Mouse (Mus musculus) fat pad, adult 2 months (tissue): ENCODE measurements around the gene Slc39a2.
"Not testable (repeated sequence)": the region's sequence is repeated elsewhere in the genome, so short reads cannot be mapped to it uniquely, and the experiment has no call there.

Experiments
- DNase-seq: peaks from one replicate; pipeline ENCODE4 v3.0.0-alpha.2; 2011; ENCODE audit warnings: low read depth, low spot score; ENCODE audit errors: extremely low read depth

Gene Slc39a2

DNA sequence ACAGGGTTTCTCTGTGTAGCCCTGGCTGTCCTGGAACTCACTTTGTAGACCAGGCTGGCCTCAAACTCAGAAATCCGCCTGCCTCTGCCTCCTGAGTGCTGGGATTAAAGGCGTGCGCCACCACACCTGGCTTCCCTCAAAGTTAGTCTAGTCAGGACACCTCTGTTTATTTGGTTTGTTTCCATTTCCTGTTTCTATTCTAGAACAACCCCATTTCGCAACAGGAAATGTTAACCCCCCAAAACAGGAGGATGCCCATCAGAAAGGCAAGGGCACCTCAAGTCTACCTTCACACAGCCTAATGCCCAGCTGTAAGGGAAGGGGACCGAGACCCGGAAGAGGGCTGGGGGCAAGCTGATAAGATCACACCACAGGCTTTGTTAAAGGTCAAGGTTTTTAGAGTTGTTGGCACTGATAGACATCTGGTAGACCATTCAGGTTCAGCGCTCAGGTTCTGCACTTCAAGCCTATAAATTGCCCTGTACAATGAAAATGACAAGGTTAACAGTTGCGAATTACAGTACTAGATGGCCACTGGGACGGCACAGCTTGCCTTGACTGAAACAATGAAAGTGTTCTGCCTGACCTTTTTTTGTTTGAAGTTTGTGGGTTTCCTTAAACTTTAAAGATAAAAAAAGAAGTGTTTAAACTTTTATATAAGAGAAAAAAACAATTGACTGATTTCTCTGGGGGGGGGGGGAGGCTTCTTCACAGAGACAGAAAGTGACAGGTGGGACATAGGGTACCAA is at the start of gene Slc39a2:
TSS of gene Slc39a2 (plus strand) at position 699 of the 749 bp plus-strand sequence.
- no peak for DNase-seq

GRCm38 (mm10) chr14:51843882-51844281 is 48.8 kb upstream of the Slc39a2 start:
- DNase-seq, result no peak

DNA sequence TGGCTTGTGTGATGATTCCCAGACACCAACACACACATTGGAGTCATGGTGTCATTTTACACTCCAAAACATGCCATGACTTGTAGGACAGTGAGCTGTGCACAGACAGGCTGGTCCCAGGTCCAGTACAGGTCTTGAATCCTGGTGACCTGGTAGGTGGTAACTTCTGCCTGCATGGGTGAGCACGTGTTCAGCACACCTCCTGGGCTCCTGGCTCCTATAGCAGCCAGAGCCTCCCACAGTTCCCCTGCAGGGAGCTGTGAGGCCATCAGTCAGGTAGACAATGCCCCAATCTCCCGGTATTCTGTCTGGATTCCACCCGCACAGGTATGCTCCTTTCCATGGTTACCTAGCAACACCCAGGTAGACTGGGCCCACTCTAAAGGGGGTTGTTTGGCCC is 46.1 kb upstream of the Slc39a2 start:
- DNase-seq, result no peak

- not testable (repeated sequence) for DNase-seq
These were observed 41.7 kb upstream of the Slc39a2 start for GRCm38 (mm10) chr14:51851006-51851405.

DNA sequence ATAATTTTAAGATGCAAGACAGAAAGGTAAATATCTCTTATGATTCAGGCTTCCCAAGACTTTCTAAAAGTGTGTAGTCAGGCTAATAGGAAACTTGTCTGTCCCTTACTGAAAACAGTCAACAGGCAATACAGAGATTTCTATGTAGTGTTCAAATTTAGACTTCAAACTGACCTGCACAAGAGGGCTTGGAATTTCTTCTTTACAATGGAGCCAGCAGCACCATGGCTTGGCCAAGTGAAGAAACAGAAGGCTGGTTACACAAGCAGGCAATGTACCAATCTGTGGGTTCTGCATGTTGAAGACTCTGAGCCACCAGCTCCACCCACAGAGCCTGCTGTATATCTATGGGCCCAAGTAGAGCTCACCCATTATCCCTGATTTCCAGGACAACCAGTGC is 39.3 kb upstream of the Slc39a2 start, which contains the start of gene Ear6:
TSS of gene Ear6 (plus strand) at position 301 of the 400 bp plus-strand sequence.
- no peak for DNase-seq

- DNase-seq, result not testable (repeated sequence)
These were observed 37.4 kb upstream of the Slc39a2 start for GRCm38 (mm10) chr14:51855280-51855679.

DNA sequence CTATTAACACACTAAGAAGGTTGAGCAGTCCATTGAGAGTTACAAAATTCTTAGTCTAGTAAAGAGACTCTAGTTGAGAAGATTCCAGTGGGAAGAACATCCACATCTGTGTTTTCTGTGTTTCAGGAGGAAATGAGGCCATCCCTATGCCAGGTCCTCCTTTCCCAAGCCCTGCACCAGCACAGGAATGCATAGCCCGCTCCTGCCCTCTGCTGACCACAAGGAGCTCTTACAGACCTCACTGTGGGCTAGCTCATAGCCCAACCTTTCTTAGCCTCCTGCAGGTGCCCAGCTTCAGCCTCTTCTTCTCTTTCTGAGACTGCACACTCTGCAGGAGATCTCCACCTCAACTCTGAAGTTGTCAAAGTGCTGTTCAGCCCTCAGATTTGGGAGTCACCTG is 29.1 kb upstream of the Slc39a2 start:
- DNase-seq, result not testable (repeated sequence)

- DNase-seq, result no peak
These were observed 21.9 kb upstream of the Slc39a2 start for GRCm38 (mm10) chr14:51870756-51871155.

- DNase-seq, result no peak
These were observed 20.9 kb upstream of the Slc39a2 start for GRCm38 (mm10) chr14:51871741-51872140.

- no peak for DNase-seq
These were observed 15.2 kb upstream of the Slc39a2 start for GRCm38 (mm10) chr14:51877517-51877916.

DNA sequence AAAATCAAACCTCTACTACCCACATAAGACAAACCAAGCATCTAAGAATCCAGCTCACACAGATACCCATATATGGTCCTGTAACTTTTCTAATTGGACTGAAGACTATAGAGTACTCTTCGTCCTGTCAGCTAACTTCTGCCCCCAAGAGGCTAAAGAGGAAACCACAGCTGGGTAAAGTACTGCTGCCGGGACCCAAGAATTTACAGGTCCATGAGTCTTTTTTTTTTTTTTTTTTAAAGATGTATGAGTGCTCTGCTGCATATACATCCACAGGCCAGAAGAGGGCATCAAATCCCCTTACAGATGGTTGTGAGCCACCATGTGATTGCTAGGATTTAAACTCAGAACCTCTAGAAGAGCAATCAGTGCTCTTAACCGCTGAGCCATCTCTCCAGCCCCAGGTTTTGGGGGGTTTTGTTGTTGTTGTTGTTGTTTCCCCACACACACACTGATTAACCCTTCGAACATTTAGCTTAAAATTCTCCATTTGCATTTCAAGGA is 9.1 kb upstream of the Slc39a2 start:
- no peak for DNase-seq

- no peak for DNase-seq
These were observed 8.6 kb upstream of the Slc39a2 start for GRCm38 (mm10) chr14:51884031-51884544.

- peak; percentile 76 for DNase-seq
These were observed 7.9 kb upstream of the Slc39a2 start, which contains the start of gene Mettl17 for GRCm38 (mm10) chr14:51884598-51885331. Gene Mettl17, plus strand, starts transcription at chr14:51884842.

DNA sequence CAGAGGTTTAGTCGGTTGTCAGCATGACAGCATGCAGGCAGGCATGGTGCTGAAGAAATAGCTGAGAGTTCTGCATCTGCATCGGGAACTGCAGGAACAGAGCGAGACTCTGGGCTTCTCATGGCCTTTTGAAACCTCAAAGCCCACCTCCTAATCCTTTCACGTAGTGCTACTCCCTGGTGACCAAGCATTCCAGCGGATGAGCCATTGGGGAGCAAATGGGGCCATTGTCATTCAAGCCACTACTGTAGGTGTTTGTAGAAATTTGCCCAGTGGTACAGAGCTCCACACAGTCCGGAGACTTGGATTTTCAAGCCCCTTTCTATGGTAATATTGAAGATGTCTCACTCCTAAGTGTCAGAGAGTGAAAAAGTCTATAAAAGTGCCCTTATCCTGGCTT is 6.6 kb upstream of the Slc39a2 start:
- no peak for DNase-seq

GRCm38 (mm10) chr14:51889833-51890232 is 2.9 kb upstream of the Slc39a2 start:
- no peak for DNase-seq

DNA sequence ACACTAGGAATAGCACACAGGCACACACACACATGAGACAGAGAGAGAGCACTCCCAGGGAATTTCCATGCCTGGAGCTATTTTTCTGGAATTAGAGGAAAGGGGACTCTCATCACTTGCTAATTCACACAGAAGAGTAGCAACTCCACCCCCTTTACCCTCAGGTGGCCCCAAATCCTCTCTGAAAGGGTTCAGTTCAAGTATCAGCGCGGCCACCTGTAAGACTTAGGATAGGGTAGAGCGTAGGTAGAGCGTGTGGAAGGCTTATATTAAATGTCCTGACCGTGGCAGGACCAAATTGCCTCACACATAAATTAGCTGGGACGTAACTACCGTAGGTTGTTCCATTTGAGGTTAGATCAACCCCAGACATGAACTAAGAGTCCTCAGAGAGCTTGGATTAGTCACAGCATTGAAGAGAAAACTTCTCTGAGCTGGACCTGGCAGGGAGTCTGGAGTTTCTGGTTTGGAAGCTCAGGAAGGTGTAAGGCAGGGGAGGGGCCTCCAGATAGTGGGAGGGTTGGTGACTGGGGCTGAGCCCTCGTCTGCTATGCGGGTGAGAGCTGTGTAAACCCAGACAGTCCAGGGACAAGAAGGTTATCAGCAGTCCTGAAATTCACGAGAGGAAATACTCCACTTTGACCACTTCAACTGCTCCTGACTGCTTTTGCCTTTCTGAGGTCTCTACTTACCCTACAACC is 555 bp downstream of the Slc39a2 start:
- peak; percentile 87 for DNase-seq

DNA sequence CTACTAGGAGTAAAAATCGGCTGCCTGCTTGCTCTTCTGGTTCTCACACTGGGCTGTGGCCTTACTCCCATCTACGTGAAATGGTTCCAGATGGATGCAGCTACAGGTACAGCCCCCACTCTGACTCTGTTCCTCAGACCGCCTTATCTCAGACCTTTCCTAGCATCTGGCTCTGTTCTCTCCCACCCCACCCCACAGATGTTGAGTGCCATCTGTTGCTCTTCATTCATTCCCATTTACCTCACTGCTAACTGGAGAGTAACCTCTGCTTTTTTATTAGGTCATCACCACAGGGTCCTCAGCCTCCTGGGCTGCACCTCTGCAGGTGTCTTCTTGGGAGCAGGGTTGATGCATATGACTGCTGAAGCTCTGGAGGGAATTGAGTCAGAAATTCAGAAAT is 1.1 kb downstream of the Slc39a2 start:
- DNase-seq, result no peak

- no peak for DNase-seq
These were observed 2.4 kb downstream of the Slc39a2 start for GRCm38 (mm10) chr14:51895071-51895470.

- DNase-seq, result no peak
These were observed 3.3 kb downstream of the Slc39a2 start for GRCm38 (mm10) chr14:51896019-51896418.

DNA sequence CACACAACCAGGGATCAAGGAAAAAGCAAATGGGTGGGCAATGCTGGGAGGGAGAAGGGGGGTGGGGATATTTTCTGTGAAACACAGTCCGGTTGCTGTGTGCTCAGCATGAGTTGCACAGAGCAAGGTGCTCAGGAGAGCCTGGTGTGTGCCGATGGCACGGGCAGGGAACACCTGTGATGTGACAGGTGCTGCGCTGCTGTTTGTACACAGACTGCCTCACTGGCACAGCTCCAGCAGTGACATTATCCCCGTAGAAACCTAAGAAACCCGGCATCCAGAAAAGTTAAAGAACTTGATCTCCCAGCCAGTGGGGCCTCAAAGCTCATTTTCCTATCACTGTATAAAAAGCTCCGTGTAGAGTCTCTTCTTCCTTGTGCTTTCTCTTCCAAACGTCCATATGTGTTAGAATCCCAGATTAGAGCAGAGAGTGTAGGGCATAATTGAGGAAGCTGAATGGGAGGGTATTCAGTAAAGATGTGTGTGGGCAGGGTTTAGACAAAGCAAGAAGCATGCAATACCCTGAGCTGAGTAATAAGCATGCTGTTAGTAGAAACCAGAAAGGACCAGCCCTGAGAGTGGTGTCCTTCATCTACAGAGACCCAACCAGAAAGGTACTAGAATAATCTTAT is 4.0 kb downstream of the Slc39a2 start:
- DNase-seq, result no peak

GRCm38 (mm10) chr14:51899351-51899750 is 6.7 kb downstream of the Slc39a2 start:
- no peak for DNase-seq
